Mouse (Mus musculus): ENCODE results near the gene Ifi202b. TPM values are rescaled to one million over a fixed set of nuclear protein-coding genes. Genes with fewer than 3 reads are reported as not detected.
"Not testable (repeated sequence)": the region's sequence is repeated elsewhere in the genome, so short reads cannot be mapped to it uniquely, and the experiment has no call there.

Ifi202b gene
- polyA plus RNA-seq, 2 experiments, result 1.0 to 4.3 TPM

GRCm38 (mm10) chr1:173977622-173978021 is 4.9 kb downstream of the Ifi202b start:
- Histone ChIP-seq H3K9ac (ENCODE audit: low read depth, low read length, severe bottlenecking) (no peak overlapping the region), H3K4me3 (replicated peaks; ENCODE audit: low read length) (no peak overlapping the region), H3K27ac (replicated peaks; ENCODE audit: low read depth, low read length) (no peak overlapping the region), H3K36me3 (ENCODE audit: control insufficient read depth, insufficient read depth, low read length) (no peaks in the 10 kb centered on the region), H3K4me2 (replicated peaks; ENCODE audit: low read depth, low read length, severe bottlenecking) (no peak overlapping the region), H3K27me3 (ENCODE audit: control insufficient read depth, insufficient read depth, low read length) (no peaks in the 10 kb centered on the region), H3K4me1 (ENCODE audit: control insufficient read depth, insufficient read depth, low read length) (no peaks in the 10 kb centered on the region), H3K9me3 (ENCODE audit: control insufficient read depth, low read length) (no peaks in the 10 kb centered on the region)
- ATAC-seq (ENCODE audit: low FRiP score, low read depth) (no peak), DNase-seq (ENCODE audit: low spot score) (no peak)
- no peak for TF ChIP-seq POLR2A (IDR thresholded peaks at IDR 0.05; ENCODE audit: borderline replicate concordance, extremely low read depth, insufficient read depth, insufficient read length)

GRCm38 (mm10) chr1:173973111-173973510 is 9.4 kb downstream of the Ifi202b start:
- DNase-seq (ENCODE audit: low spot score) (no peak), ATAC-seq (ENCODE audit: low FRiP score, low read depth) (no peak)
- H3K27ac ChIP-seq (replicated peaks; ENCODE audit: low read depth, low read length), result no peak overlapping the region
- H3K4me2 ChIP-seq (replicated peaks; ENCODE audit: low read depth, low read length, severe bottlenecking), result no peak overlapping the region
- no peaks in the 10 kb centered on the region for H3K4me1 ChIP-seq (ENCODE audit: control insufficient read depth, insufficient read depth, low read length)
- H3K9ac ChIP-seq (ENCODE audit: low read depth, low read length, severe bottlenecking), result no peak overlapping the region
- H3K9me3 ChIP-seq (ENCODE audit: control insufficient read depth, low read length), result no peaks in the 10 kb centered on the region
- no peak for TF ChIP-seq POLR2A (IDR thresholded peaks at IDR 0.05; ENCODE audit: borderline replicate concordance, extremely low read depth, insufficient read depth, insufficient read length)
- no peaks in the 10 kb centered on the region for H3K36me3 ChIP-seq (ENCODE audit: control insufficient read depth, insufficient read depth, low read length)
- H3K27me3 ChIP-seq (ENCODE audit: control insufficient read depth, insufficient read depth, low read length), result no peaks in the 10 kb centered on the region
- no peak overlapping the region for H3K4me3 ChIP-seq (replicated peaks; ENCODE audit: low read length)

GRCm38 (mm10) chr1:173961491-173961890 is 21.1 kb downstream of the Ifi202b start:
- not testable (repeated sequence) for DNase-seq (ENCODE audit: low spot score); ATAC-seq (ENCODE audit: low FRiP score, low read depth); H3K27ac ChIP-seq (replicated peaks; ENCODE audit: low read depth, low read length); H3K4me2 ChIP-seq (replicated peaks; ENCODE audit: low read depth, low read length, severe bottlenecking); H3K9me3 ChIP-seq (ENCODE audit: control insufficient read depth, low read length); H3K4me1 ChIP-seq (ENCODE audit: control insufficient read depth, insufficient read depth, low read length); H3K36me3 ChIP-seq (ENCODE audit: control insufficient read depth, insufficient read depth, low read length); H3K9ac ChIP-seq (ENCODE audit: low read depth, low read length, severe bottlenecking); H3K27me3 ChIP-seq (ENCODE audit: control insufficient read depth, insufficient read depth, low read length); H3K4me3 ChIP-seq (replicated peaks; ENCODE audit: low read length)
- 56% methylated on average over 1 of the region's 1 CpGs for WGBS

GRCm38 (mm10) chr1:173959998-173960397 is 22.5 kb downstream of the Ifi202b start:
- WGBS, result 14% methylated on average over 3 of the region's 3 CpGs
- H3K27ac ChIP-seq (replicated peaks; ENCODE audit: low read depth, low read length); H3K4me2 ChIP-seq (replicated peaks; ENCODE audit: low read depth, low read length, severe bottlenecking): not testable (repeated sequence)

GRCm38 (mm10) chr1:173955839-173956527 is 26.6 kb downstream of the Ifi202b start:
- not testable (repeated sequence) for H3K36me3 ChIP-seq (ENCODE audit: control insufficient read depth, insufficient read depth, low read length); ATAC-seq (ENCODE audit: low FRiP score, low read depth); H3K9ac ChIP-seq (ENCODE audit: low read depth, low read length, severe bottlenecking); H3K4me3 ChIP-seq (replicated peaks; ENCODE audit: low read length); H3K4me2 ChIP-seq (replicated peaks; ENCODE audit: low read depth, low read length, severe bottlenecking); H3K9me3 ChIP-seq (ENCODE audit: control insufficient read depth, low read length); H3K27me3 ChIP-seq (ENCODE audit: control insufficient read depth, insufficient read depth, low read length); H3K27ac ChIP-seq (replicated peaks; ENCODE audit: low read depth, low read length); H3K4me1 ChIP-seq (ENCODE audit: control insufficient read depth, insufficient read depth, low read length); DNase-seq (ENCODE audit: low spot score)
- WGBS, result 22% methylated on average over 3 of the region's 3 CpGs

More at GRCm38 (mm10) chr1:173959998-173960397, 22.5 kb downstream of the Ifi202b start:
- DNase-seq (ENCODE audit: low spot score); H3K27me3 ChIP-seq (ENCODE audit: control insufficient read depth, insufficient read depth, low read length); ATAC-seq (ENCODE audit: low FRiP score, low read depth); H3K9me3 ChIP-seq (ENCODE audit: control insufficient read depth, low read length); H3K4me1 ChIP-seq (ENCODE audit: control insufficient read depth, insufficient read depth, low read length); H3K36me3 ChIP-seq (ENCODE audit: control insufficient read depth, insufficient read depth, low read length); H3K9ac ChIP-seq (ENCODE audit: low read depth, low read length, severe bottlenecking); H3K4me3 ChIP-seq (replicated peaks; ENCODE audit: low read length): not testable (repeated sequence)
